ENCODE assay signal across 8 mouse cellular contexts in the genomic region with DNA sequence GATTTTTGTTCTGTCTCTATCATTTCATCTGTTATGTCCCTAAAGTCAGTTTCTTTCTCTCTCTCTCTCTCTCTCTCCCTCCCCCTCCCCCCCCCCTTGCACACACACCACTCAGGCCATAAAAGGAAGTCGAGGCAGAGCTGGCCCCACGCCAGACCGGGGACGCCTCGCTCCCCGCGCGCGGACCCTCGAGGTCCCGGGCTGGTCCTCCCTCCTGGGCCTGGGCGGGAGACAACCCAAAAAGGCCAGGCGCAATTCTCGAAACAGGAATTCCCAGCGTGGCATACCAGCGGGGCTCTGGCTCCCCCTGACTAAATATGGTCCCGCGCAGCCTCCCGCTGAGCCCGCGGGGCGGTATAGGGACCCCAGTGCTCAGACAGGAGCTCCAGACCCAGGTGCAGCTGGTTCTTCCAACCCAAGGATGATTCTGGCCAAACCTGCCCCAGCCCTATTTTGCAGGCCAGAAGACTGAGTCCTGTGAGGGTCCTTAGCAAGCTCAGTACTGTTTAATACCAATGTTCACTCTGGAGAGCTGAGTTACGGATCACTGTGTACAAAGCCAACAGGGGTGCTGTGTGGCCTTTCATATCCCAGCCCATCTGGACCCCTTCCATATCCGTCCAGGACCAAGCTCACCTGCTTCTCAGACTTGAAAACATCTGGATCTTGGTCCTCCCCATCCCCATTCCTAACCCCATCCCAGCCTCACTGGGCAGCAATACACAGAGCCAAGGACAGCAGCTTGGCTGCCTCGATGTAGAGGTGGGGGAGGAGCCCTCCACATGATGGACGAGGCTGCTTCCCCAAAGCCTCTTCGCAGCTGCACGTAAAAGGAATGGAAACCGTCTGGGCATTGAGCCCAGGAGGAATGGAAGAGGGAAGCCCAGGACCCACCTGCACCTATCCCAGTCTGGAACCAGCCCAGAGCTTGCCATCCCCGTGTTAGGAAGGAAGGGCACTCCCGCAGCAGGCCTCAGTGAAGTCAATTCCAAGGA. TPM values are rescaled to one million over a fixed set of nuclear protein-coding genes. Genes with fewer than 3 reads are reported as not detected.
DNase-seq lines count a peak whose midpoint lies in the region; ATAC-seq and TF ChIP-seq lines count a peak whose summit lies in the region.

No protein-coding gene starts in this region.

- TF ChIP-seq CTCF in heart, postnatal 0 days (IDR thresholded peaks at IDR 0.05; ENCODE audit: low read depth) = no peak
- no peak for TF ChIP-seq CTCF in liver, adult 2 months (IDR thresholded peaks at IDR 0.05; ENCODE audit: low read depth, low read length)

- no peak for DNase-seq in kidney, adult 9 months
- no peak for DNase-seq in heart, postnatal 0 days (ENCODE audit: low spot score)
- DNase-seq in liver, adult 2 months (ENCODE audit: extremely low read depth, low read depth, low spot score) = no peak
- DNase-seq in right cerebral cortex, postnatal 4 days = peak; percentile 29
- no peak for DNase-seq in thymus, postnatal 4 days
- no peak for DNase-seq in layer of hippocampus, adult 18-20 months (ENCODE audit: low spot score in 2 of 2)

- no peak for TF ChIP-seq EP300 in heart, postnatal 0 days (IDR thresholded peaks at IDR 0.05; ENCODE audit: low read depth)

- no peak overlapping the region for H3K27ac ChIP-seq in kidney, embryonic 14.5 days (ENCODE audit: low read depth, low read length)
- no peak overlapping the region for H3K27ac ChIP-seq in brown adipose tissue, adult 24 weeks (replicated peaks; ENCODE audit: low read depth, low read length)
- H3K27ac ChIP-seq in heart, postnatal 0 days (ENCODE audit: low read depth) = no peak overlapping the region
- no peak overlapping the region for H3K27ac ChIP-seq in liver, adult 2 months (replicated peaks; ENCODE audit: insufficient read depth, low read depth, low read length)

- no peaks in the 10 kb centered on the region for H3K9me3 ChIP-seq in kidney, embryonic 14.5 days (ENCODE audit: control insufficient read depth, low read length)
- no peaks in the 10 kb centered on the region for H3K9me3 ChIP-seq in heart, postnatal 0 days (replicated peaks; ENCODE audit: control insufficient read depth, low read length)

- peak overlapping the region; percentile 53 for H3K4me2 ChIP-seq in kidney, embryonic 14.5 days (replicated peaks; ENCODE audit: low read depth, low read length)
- peak overlapping the region; percentile 59 for H3K4me2 ChIP-seq in heart, postnatal 0 days (ENCODE audit: low read depth, low read length)

- H3K79me2 ChIP-seq in liver, adult 2 months (ENCODE audit: control insufficient read depth, insufficient read depth, low read length) = no peaks in the 10 kb centered on the region

- peak; percentile 47; the same call in 1 of the 2 replicates for ATAC-seq in kidney, embryonic 14.5 days (ENCODE audit: low FRiP score, low TSS enrichment)
- ATAC-seq in heart, postnatal 0 days (ENCODE audit: insufficient read depth, low read depth) = peak; percentile 10; the same call in 1 of the 2 replicates

- TF ChIP-seq POLR2A in liver, adult 2 months (IDR thresholded peaks at IDR 0.05; ENCODE audit: extremely low read depth, insufficient read depth, low read length) = no peak

- H3K9ac ChIP-seq in kidney, embryonic 14.5 days (ENCODE audit: low read depth, low read length) = peak overlapping the region; percentile 40; the same call in 1 of the 2 replicates
- H3K9ac ChIP-seq in heart, postnatal 0 days (replicated peaks; ENCODE audit: low read depth, low read length) = 0 out of 2 replicates have a peak overlapping the region, but pooled peaks have one; percentile 12
- H3K9ac ChIP-seq in liver, adult 2 months (ENCODE audit: low read depth, low read length) = peak overlapping the region; percentile 13; the same call in 1 of the 2 replicates

- WGBS in kidney, embryonic 14.5 days = 9% methylated on average over 31 of the region's 31 CpGs
- WGBS in heart, postnatal 0 days = 7% methylated on average over 30 of the region's 31 CpGs
- 17% methylated on average over 31 of the region's 31 CpGs for WGBS in liver, adult 2 months

- no peaks in the 10 kb centered on the region; the same call in 1 of the 2 replicates for H3K27me3 ChIP-seq in kidney, embryonic 14.5 days (ENCODE audit: control insufficient read depth, insufficient read depth, low read length)
- peaks cover 48% of the 10 kb centered on the region for H3K27me3 ChIP-seq in heart, postnatal 0 days (ENCODE audit: control insufficient read depth, insufficient read depth, low read length)
- H3K27me3 ChIP-seq in liver, adult 2 months (ENCODE audit: control insufficient read depth, insufficient read depth, low read length) = peaks cover 3% of the 10 kb centered on the region; the same call in 1 of the 2 replicates

- peaks cover 12% of the 10 kb centered on the region; the same call in 1 of the 2 replicates for H3K4me1 ChIP-seq in kidney, embryonic 14.5 days (ENCODE audit: control insufficient read depth, insufficient read depth, low read length)
- peaks cover 18% of the 10 kb centered on the region for H3K4me1 ChIP-seq in brown adipose tissue, adult 24 weeks (ENCODE audit: control insufficient read depth, insufficient read depth, insufficient read length, low read length)
- H3K4me1 ChIP-seq in heart, postnatal 0 days (ENCODE audit: control insufficient read depth, insufficient read depth) = peaks cover 14% of the 10 kb centered on the region; the same call in 1 of the 2 replicates
- H3K4me1 ChIP-seq in liver, adult 2 months (ENCODE audit: control insufficient read depth, insufficient read depth, low read length) = peaks cover 2% of the 10 kb centered on the region; the same call in 1 of the 2 replicates

- H3K4me3 ChIP-seq in kidney, embryonic 14.5 days (ENCODE audit: low read length) = peak overlapping the region; percentile 32
- H3K4me3 ChIP-seq in brown adipose tissue, adult 24 weeks (ENCODE audit: insufficient read depth, low read depth, low read length) = peak overlapping the region; percentile 41
- H3K4me3 ChIP-seq in heart, postnatal 0 days (ENCODE audit: low read depth, low read length) = peak overlapping the region; percentile 35
- 0 out of 2 replicates have a peak overlapping the region, but pooled peaks have one; percentile 5 for H3K4me3 ChIP-seq in liver, adult 2 months (ENCODE audit: insufficient read depth, low read depth, low read length)

- peaks cover 3% of the 10 kb centered on the region; the same call in 1 of the 2 replicates for H3K36me3 ChIP-seq in kidney, embryonic 14.5 days (ENCODE audit: control insufficient read depth, insufficient read depth, low read length)
- no peaks in the 10 kb centered on the region for H3K36me3 ChIP-seq in heart, postnatal 0 days (replicated peaks; ENCODE audit: control insufficient read depth, insufficient read depth, low read length)
- no peaks in the 10 kb centered on the region for H3K36me3 ChIP-seq in liver, adult 2 months (ENCODE audit: control insufficient read depth, insufficient read depth, low read length)

RNA-seq across cellular contexts. Expression of a gene that starts 1.3 kb away (rescaled TPM):
- 0.91 and 3.5 TPM in 2 replicates for polyA plus RNA-seq in kidney, embryonic 14.5 days (2014; fragmentation: Nextera tagmentation; extraction: Ambion mirVana)
- polyA plus RNA-seq in brown adipose tissue, adult 24 weeks (2012; ENCODE audit: insufficient read depth, insufficient read length, missing spikeins) = 5.9 and 11.0 TPM in 2 replicates
- total RNA-seq in heart, postnatal 0 days (2014; rRNA removed; ENCODE audit: low replicate concordance) = 4.5 and 104 TPM in 2 replicates
- 3.1 and 3.3 TPM in 2 replicates for polyA plus RNA-seq in heart, postnatal 0 days (2015; fragmentation: Nextera tagmentation; extraction: Ambion mirVana)
- total RNA-seq in liver, adult 2 months (2014; rRNA removed) = 2.0 and 2.2 TPM in 2 replicates
- polyA plus RNA-seq in liver, adult 2 months (2012; rRNA removed) = 0.34 and 0.47 TPM in 2 replicates
- total RNA-seq in layer of hippocampus, adult 18-20 months (2021) = 1 to 10 TPM; 2.2 to 3.4 TPM

RNA-seq across cellular contexts. Expression of a gene that starts 24.7 kb away (rescaled TPM):
- 166 and 186 TPM in 2 replicates for polyA plus RNA-seq in kidney, embryonic 14.5 days (2014; fragmentation: Nextera tagmentation; extraction: Ambion mirVana)
- polyA plus RNA-seq in brown adipose tissue, adult 24 weeks (2012; ENCODE audit: insufficient read depth, insufficient read length, missing spikeins) = 79.2 and 86.7 TPM in 2 replicates
- total RNA-seq in heart, postnatal 0 days (2014; rRNA removed; ENCODE audit: low replicate concordance) = 93.2 and 110 TPM in 2 replicates
- 130 TPM in 2 replicates for polyA plus RNA-seq in heart, postnatal 0 days (2015; fragmentation: Nextera tagmentation; extraction: Ambion mirVana)
- 33.1 and 36.6 TPM in 2 replicates for total RNA-seq in liver, adult 2 months (2014; rRNA removed)
- polyA plus RNA-seq in liver, adult 2 months (2012; rRNA removed) = 14.8 and 14.9 TPM in 2 replicates
- 10 to 100 TPM; 51.5 to 55.7 TPM for total RNA-seq in layer of hippocampus, adult 18-20 months (2021)
